Mouse (Mus musculus): ENCODE data around the gene Trim60.
"Not testable (repeated sequence)": the region's sequence is repeated elsewhere in the genome, so short reads cannot be mapped to it uniquely, and the experiment has no call there.

The Trim60 gene

DNA sequence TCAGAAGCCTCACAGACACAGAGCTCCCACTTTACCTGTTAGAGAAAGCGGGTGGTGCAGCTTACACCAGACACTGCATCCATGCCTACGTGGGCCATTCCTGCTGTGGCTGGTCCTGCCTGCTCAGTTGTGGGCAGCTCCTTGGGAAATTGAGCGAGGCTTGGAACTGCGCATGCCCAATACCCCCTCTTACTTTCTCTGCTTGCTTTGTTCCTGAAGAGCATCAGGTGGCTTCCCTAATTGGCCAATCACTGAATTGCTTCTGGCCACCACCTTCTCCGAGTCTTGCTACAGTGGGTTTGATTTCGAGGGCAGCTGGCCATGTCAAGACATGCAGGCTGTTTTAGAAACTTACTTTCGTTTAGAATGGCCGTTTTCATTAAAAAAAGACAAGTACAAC, at the start of gene Trim60, which contains the start of gene Trim61:
TSS of gene Trim60 (minus strand) at position 162 of the 400 bp plus-strand sequence.
TSS of gene Trim61 (minus strand) at position 101 of the 400 bp plus-strand sequence.
- no peak for DNase-seq

DNA sequence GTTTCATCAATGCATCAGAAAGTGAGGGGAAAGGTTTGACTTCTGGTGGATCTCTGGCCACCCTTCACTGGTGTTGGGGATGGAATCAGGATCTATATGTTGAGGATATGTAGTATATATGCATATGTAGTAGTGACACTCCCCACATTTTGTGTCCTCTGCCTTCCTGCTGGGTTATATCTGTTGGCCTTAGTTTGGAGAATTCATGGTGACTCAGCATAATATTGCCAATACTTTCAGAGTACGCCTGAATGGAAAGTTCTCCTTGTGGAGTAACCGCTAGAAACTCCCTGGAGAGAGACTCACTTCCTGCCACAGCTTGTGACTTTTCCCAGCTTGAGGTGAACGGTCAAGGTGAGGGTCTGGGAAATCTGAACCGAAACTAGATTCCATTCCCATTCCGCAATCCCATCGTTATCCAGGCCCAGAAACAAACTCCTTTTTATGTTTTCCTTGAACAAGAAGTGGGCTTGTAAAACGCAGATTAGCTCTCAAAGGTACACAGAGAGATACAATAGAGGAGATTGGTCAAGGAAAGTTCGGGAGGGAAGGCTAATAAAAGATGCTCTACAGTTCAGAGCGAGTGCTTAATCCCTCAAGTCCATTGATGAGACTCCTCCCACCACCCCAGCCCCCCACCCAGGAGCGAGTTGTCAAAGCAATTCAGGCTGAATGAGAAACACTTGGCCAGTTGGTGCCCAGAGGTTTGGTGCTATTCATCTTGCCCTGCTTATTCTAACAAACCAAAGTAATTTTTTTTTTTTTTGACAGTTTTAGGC, 49.5 kb upstream of the Trim60 start:
- no peak for DNase-seq

DNA sequence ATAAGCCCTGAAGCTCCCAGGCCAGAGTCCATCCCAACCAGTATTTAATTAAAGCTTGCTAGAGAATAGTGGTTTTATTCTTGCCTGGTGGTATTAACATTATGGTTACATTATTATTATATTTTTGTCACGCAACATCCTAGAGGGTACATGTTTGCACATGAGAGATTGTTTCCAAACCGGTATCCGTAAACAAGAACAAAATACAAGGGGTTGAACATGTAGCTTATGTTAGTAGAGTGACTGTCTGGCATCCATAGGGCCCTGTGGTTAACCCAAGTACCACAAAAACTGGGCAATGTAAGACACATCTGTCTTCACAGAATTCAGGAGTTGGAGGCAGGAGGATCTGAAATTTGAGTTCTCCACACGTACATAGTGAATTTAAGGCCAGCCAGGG, 48.6 kb upstream of the Trim60 start:
- no peak for DNase-seq

DNA sequence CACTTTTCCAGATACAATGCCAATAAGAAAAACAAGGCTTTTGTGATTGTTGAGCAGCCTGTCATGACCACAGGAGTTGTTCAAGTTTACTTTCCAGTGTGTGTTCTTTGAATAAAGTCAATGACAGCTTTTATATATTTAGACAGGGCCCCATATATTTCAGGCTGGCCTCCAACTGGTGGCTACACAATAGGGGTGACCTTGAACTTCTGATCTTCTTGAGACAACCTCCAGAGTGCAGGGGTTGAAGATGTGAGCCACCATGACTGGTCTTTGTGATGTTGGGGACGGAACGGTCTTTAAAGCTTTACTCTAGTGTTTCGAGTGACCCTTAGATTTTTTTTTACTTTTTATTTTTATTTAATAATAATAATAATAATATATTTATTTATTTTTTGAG, 47.2 kb upstream of the Trim60 start:
- no peak for DNase-seq

DNA sequence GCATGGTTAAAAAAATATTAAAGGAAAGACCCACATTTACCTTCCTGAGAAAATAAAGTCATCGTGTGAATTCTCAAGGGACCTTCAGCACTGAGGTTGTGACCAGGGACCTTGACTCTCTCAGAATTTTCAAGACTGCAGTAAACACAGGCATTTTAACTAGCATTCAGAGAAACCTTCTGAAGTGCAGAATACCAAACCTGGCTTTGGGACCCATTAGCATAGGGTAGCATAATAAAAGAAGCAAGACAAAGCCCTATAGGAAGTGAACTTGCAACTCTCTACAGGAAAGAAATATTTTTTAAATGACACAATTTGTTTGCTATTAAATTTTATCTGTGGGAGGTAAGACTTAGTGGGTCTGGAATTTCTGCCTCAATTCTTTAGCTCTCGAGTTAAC, 45.7 kb upstream of the Trim60 start:
- DNase-seq = no peak

DNA sequence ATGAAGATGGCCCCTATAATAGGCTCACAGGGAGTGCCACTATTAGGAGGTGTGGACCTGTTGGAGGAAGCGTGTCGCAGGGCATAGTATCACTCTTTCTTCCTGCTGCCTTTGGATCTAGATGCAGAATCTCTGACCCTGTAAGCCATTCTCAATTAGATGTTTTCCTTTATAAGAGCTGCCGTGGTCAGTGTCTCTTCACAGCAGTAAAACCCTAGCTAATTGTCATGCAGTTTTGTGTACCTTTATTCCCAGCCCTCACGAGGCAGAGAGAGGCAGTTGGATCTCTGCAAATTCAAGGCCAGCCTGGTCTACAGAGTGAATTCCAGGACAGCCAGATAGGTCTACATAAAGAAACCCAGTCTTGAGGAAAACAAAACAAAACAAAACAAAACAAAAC, 43.8 kb upstream of the Trim60 start:
- no peak for DNase-seq

DNA sequence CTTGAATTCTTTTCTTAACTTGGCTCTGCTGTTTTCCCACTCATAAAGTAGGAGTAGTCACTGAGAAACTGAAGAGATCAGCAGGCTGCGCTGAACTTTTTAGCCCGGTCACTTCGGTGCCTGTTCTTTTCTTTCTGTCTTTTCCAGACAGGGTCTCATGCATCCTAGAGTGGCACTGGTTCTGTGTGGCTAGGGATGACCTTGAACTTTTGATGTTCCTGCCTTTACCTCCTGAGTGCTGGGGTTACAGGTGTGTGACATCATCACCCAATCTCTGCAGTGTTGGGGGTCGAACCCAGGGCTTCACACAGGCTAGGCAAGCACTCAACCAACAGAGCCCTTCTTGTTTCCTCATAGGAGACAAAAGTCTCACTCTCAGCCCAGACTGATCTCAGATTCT, 38.3 kb upstream of the Trim60 start:
- no peak for DNase-seq

DNA sequence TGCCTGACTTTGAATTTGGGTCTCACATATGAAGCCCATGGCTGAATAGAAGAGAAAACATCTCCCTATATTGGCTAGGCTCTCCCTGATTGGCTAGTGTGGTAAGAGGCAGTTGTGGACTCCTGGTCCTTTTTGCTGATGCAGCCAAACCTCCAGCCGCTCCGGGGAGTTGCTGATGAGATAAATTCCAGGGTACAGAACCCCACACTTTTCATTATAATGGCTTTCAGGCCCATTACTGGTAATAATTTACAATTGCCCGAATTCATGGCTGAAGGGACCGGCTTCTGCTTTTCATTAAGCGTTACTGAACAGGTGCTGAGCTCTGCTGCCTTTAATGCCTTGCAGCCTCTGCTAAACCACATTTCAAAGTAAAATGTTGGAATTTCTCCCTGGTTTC, 35.6 kb upstream of the Trim60 start:
- DNase-seq = no peak

DNA sequence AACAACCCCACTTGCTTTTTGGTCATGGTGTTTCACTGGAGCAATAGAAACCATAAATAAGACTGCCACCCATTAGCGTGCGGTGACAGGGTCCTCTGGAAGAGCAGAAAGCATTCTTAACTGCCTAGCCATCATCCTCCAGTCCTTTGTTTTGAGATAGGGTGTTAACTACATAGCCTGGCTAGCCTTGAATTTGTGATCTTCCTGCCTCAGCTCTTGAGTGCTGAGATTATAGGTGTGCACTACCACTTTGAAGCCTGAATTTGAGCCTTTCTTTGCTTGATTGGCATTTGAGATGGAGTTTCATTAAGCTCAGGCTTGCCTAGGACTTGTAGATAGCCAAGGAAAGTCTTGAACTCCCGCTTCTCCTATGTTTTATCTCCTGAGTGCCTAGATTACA, 35.2 kb upstream of the Trim60 start:
- DNase-seq = no peak

DNA sequence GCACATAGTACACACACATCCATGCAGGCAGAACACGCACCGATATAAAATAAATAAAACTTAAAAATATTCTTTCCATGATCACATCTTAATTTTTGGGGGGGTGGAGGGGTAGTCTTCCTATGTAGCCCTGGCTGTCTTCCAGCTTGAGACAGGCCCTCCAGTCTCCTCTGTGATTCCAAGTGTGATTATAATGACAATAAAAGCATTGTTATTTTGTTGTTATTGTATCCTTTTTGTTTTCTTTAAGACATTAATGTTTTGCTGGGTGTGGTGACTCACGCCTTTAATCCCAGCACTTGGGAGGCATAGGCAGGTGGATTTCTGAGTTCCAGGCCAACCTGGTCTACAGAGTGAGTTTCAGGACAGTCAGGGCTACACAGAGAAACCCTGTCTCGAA, 29.4 kb upstream of the Trim60 start:
- no peak for DNase-seq

DNA sequence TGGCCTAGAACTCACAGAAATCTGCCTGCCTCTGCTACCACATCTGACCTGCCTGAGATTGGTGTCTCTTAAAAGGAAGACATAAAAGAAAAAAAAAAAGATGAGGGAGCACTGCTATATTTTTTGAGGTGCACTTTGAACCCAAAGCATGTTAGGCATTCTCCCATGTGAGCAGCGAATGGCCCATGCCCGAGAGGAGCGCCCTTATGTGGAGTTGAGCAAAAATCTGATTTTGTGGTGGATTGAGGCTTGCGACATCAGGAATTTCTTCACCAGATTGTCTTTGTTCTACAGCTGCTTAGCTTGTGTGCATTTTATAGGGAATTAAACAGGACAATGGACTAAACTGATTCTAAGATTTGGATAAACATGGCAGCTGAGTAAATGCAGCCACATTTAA, 28.8 kb upstream of the Trim60 start:
- no peak for DNase-seq

DNA sequence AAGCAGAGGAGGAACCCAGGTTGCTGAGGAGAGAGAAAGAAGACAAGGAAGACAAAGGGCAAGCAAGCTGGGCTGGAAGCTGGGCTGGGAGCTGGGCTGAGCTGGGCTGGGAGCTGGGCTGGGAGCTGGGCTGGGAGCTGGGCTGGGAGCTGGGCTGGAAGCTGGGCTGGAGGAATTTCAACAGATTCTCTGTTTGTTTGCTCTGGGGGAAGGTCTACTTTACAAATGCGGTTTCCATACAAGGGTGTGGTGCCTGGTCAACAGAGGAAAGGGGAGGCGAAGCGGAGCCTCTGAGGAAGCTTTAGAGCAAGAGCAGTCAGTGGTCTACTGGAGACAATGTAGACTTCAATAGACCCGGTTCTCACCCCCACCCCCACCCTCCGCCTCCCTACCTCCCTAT, 28.2 kb upstream of the Trim60 start:
- DNase-seq = no peak

DNA sequence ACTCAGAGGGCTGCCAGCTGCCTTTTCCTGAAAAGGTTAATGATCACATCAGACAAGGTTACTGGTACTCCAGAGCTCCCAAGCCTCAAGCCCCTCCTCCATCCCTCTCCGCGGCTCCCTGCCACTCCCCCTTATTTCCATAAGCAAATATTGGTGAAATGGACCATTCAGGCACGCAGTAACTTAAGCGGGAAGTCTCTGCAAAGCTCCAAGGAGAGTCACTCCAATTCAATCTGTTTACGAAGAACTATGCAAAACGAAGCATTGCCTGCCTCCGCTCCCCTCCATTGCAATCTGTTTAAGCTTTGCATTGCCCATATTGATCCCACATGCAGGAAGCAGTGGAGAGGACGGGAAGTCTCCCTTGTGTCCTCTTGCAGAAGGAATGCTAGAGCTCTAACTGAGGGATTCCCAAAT, 18.7 kb upstream of the Trim60 start, which contains the start of gene Apela:
TSS of gene Apela (minus strand) at position 220 of the 417 bp plus-strand sequence.
- DNase-seq = no peak

DNA sequence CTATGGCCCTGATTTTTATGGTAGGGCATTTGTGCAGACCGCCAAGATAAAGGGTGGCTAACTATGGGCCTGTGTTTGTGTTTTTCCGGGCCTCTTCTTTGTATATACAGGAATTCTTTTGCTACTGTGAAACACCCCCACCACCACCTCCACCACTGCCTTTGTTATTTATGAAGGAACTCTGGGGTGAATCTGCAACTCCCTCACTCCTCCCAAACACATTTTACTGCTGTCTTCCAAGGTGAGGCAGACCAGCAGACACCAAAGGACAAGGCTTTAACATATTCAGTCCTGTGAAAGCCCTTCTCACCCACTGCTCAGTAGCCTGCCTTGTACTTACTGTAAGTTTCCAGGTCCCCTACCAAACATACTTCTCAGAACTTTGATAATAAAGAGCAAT, 15.8 kb upstream of the Trim60 start:
- DNase-seq = no peak

DNA sequence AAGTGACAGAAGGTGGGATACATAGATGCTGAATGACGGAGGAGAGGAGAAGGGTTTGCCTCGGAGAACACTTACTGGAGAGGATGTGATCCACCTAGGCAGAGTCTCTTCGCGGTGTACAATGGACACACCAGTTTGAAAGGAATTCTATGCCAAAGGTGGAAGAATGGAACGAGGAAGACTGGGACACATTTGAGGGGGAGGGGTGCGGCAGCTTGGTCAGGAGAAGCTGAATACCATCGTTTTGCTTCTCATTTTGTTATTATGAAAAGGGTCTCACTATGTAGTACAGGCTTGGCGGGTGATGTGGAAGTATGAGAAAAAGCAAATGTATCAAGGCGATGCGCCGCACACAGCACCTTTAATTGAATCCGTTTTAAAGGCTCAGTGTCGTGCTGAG, 14.7 kb upstream of the Trim60 start:
- no peak for DNase-seq

DNA sequence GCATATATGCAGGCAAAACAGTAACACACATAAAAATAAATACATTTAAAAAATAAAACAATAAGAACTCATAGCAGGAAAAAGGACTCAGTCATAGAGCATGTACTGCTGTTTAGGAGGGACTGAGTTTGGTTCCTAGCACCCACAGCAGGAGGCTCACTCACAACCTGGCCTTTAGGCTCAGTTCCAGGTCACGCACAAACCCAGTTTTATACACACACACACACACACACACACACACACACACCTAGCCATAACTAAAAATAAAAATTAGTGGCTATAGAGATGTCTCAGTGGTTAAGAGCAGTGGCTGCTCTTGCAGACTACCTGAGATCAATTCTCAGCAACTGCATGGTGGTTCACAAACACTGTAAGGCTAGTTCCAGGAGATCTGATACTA, 13.7 kb upstream of the Trim60 start:
- no peak for DNase-seq

DNA sequence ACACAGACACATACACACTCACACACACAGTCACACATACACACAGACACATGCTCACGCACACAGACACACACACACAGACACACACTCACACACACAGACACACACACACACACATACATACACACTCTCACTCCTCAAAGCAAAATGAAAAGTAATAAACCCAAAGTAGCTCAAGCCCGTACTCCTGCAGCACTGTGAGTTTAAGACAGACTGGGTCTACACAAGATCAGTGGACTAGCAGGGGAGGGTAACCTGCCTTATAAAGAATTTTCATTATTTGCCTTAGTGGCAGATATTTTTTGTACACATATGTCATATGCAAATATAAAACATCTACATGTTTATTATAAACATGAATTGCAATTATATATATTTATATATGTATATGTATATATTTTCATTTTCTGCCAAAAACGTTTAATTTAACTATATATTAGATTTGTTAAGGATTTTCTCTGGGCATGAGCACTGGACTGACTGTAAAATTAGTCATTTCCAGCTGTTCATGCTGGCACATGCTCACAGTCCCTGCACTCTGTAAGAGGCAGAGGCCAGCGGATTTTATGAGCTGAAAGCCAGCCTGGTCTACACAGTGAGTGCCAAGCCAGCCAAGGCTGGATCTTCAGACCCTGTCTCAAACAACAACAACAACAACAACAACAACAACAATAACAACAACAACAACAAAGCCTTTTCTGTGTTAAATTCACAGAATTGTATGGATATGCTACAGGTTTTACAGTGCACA, 12.5 kb upstream of the Trim60 start:
- DNase-seq = no peak

DNA sequence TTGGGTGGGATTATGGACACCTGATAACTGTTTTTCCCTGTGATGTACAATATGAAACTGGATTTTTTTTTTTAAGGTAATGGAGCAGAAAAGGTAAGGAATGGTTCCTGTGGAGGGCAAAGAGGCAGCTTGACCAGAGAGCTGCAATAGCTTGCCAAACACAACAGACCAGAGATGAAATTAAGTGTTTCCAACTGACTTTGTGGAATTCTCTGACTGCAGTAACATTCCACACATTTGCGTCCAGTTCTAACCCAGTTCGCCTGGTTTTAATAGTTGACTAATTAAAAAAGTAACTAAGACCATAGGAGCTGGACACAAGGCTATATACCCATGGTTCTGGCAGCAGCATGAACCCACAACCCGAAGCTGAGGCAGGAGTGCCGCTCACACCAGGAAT, 11.4 kb upstream of the Trim60 start:
- DNase-seq = no peak

DNA sequence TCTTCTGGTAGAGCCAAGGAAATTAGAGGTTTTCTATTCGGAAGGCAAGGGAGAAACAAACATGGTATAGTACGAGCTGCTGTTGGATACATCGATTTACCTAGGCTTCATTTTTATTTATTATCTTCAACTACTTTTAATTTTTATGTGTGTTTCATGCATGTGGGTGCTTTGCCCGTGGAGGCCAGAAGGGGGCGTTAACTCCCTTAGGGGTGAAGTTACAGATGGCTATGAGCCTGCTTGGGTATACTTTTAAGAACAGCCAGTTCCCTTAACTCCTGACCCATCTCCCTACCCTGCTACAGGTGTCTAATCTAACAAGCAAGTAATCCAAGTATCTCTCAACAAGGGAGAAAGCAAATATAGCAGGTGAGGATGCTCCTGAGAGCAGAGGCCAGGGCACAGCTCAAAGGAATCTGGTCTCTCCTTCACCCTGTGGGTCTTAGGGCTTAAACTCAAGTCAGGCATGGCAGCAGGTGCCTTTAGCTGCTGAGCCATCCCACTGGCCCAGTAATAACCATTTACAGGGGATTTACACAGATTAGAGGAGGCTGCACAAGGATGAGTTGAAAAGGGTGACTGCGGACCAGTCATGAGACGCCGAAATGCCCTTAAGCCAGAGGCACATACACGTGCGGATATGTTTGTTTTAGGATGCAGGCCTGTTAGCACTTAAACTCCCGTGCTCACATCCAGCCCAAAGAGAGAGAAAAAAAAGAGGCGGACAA, 10.7 kb upstream of the Trim60 start:
- DNase-seq = no peak

DNA sequence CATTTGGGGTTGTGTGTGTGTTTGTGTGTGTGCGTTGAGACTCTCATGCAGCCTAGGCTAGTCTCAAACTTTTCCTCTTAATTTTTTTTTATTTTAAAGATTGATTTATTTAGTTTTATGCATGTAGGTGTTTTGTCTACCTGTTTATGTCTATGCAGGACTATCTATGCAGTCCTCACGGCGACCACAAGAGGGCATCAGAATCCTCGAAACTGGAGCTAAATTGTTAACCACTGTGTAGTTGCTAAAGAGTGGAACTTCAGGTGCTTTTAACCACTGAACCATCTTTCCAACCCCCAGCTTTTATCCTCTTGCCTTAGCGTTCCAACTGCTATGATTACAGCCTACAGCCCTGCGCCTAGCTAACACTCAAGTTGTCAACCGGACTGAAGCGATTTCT, 4.1 kb upstream of the Trim60 start:
- peak; percentile 75 for DNase-seq

DNA sequence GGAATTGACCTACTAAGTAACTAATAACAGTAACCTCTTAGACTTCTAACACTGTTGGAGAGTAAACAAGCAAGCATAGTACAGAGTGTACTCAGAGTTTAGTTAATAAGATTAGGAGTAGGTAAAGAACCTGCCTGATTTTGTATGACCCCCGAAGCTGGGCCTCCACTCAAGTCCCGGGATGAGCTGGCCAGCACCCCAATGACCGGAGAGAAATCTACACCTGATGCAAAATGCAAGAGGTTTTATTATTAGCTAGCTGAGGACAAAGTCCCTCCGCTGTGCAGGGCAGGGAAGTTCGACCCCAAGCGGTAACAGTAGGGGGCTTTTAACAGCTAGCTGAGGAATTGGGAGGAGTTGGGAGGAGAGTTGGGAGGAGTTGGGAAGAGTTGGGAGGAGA, 10.8 kb downstream of the Trim60 start:
- DNase-seq = not testable (repeated sequence)

DNA sequence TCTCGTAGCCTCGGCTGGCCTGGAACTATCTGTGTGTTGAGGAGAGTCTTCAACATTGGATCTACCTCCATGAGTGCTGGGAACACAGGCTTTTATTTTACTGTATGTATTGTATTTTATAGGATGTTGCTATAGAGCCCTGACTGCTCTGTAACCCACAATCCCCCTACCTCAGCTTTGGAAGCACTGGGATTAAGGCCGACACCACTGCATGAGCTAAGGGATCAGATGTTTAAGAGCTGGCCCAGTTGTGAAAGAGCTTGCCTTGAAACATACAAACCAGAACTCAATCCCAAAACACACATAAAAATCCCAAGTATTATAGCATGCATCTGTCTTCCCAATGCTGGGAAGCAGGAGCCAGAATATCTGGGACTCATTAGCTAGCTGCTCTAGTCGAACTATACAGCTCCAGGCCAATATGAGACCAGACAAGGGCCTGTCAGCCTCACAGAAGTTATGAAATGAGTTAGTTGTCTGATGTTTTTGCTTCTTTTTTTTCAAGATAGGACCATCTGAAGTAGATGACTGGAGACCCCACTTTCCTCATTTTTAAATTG, 19.5 kb downstream of the Trim60 start:
- DNase-seq = no peak

DNA sequence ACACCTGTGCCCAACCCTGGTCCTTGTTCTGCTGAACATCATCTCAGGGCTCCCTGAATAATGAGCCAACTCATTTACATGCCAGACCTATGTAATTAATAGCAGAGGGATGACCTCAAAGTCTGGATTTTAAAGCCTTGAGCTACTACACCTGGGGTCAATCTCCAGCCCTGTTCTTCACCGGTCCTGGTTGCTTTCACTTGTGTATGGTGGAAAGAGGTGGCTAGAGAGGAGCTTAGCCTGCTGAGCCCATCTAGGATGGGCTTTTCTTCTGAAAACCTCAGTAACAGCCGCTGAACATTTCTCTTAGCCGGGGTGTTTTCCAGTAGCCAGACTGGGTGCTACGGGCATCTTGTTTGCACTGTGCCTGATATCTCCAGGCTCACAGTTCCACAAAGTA, 30.7 kb downstream of the Trim60 start, which contains the start of gene Trim75:
TSS of gene Trim75 (minus strand) at position 101 of the 400 bp plus-strand sequence.
- DNase-seq = no peak

Measured in right cerebral cortex, postnatal 4 days (tissue).